Mouse (Mus musculus) forelimb bud, embryonic 11.5 days (tissue): ENCODE measurements around the gene Rbms1.

ENCODE experiments used
- DNase-seq: peaks from one replicate; pipeline ENCODE4 v3.0.0-alpha.2; 2012; ENCODE audit warnings: low read depth, low spot score

Gene Rbms1

DNA sequence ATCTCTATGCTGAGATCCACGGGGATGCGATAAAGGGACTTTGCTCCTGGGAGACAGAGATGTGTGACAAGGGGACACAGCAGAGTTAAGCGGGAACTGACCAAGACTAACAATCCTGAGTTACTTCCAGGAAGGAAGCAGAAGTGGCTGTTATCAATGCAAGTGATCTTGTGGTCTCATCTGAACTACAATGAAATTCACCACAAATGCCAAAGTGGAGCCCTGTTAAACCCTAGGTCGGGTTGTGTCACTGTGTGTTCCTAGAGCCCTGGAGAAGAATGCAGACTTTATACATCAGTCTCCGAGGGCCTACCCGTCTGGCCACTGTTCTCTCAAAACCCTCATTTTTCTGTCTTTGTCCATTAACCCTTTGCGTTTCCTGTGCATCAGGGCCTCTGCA, 248.5 kb downstream of the Rbms1 start:
- no peak for DNase-seq

- no peak for DNase-seq
Observed at GRCm38 (mm10) chr2:60713857-60714256, 249.1 kb downstream of the Rbms1 start.

DNA sequence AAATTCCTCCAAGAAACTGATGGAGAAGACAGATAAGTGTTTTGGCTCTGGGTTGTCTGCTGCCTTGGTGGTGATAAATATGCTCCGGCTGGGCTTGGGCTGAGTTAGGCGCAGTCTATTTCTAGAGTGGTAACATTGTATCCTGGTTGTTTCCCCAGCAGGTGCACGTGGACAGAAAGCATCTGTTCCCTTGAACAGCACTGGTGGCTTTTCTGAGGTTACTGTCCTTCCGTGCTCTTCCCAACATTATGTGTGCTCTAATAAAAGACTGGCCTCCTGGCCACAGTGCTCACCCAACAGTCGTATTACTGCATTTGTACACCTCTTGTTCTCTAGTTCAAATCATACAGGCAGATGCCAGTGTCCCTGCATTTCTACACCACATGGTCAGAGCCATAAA, 250.1 kb downstream of the Rbms1 start:
- no peak for DNase-seq

GRCm38 (mm10) chr2:60712483-60712882, 250.5 kb downstream of the Rbms1 start:
- no peak for DNase-seq

- no peak for DNase-seq
Observed at GRCm38 (mm10) chr2:60711098-60711880, 251.7 kb downstream of the Rbms1 start.

- no peak for DNase-seq
Observed at GRCm38 (mm10) chr2:60710317-60710716, 252.7 kb downstream of the Rbms1 start.

DNA sequence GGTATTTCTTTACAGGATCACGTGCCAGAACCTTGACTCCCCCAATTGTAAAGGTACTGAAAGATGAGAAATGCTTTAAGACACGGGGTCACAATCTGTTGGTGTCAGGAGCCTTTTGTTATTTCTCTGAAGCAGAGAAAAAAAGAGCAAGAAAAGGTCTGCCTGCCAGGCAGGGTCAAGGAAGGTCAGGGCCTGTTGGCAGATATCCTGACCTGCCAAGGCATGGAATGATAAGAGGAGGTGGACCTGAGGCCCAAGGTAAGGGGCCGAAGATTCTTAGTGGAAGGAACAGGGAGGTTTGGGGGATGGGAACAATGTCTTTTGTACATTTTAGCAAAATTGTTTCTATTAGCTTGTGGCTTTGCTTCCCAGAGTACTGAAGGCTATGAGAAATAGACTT, 254.3 kb downstream of the Rbms1 start:
- no peak for DNase-seq

DNA sequence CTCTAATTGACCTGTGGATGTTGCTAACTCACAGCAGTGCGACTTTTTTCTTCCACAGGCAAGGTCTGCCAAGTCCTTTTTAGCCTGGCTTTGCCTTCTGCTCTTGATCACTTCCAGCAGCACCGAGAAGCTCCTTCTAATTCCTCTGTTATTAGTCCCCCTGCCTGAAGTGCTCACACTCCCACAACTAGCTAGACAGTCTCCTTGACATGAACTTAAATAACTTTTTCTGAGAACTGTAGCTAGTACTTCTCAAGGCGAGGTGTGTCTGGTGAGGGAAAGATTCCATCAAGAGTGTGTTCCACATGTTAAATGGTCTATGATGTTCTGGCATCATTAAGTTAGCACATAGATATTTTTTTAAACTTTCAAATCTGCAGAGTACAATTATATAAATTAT, 256.1 kb downstream of the Rbms1 start:
- no peak for DNase-seq

GRCm38 (mm10) chr2:60705426-60705825, 257.6 kb downstream of the Rbms1 start:
- no peak for DNase-seq

DNA sequence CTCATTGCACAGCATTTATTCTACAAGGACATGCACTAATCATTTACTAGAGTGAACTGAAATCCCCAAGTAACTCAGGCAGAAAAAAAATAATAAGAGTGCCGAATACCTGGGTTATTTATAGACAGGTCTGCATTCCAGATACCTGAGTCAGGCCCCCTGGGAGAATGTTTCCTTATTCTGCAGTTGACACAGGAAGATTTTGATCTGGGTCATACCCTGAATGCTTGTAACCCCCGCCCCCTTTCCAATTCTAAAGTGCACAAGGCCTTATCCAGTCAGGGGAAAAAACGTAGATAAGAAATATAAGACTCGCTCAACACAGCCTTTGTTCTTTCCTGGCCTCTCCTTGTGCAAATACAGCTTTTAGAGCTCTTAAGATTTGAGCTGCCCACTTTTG, 259.7 kb downstream of the Rbms1 start:
- no peak for DNase-seq

GRCm38 (mm10) chr2:60700956-60701355, 262.0 kb downstream of the Rbms1 start:
- no peak for DNase-seq
